Mouse (Mus musculus): ENCODE data around the gene Fibin.

DNA sequence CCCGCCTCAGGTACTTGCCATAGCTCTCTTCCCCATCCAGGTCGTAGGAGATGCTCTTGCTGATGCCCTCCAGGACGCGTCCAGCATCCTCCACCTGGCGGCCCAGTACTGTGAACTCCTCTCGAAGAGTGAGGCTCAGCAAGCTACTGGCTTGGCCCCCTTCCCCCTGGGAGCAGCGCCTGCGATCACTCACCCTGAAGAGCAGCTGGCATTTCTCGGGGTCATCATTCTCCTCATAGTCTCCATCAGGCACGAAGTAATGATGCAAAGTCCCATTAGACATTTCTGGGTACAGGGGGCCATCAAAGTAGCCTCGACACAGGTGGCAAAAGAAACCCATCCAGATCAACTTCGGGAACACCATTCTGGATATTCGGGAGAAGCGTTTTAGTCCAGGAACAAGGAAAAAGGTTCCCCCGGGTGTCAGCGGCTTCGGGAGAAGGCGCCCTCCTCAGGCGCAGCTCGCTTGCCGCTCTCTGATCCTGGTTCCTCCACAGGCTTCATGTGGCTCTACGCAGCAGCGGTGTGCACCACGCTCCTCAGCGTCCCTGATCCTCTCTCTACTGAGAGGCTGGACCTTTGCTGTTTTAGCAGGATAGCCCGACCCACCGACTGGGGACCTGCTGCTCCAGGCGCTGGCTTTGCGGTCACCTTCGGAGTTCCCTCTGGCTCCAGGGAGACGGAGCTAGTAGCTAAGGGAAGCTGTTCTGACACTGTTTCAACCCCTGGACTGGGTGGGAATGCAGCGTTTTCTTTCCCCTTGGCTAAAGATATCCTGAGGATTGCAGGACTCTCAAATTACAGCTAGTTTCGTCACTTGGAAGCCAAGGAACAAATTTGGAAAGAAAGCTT is at the start of gene Fibin:
- TF ChIP-seq CTCF (IDR thresholded peaks at IDR 0.05; ENCODE audit: extremely low read depth, insufficient read depth, insufficient read length, insufficient replicate concordance) (no peak), POLR2A (IDR thresholded peaks at IDR 0.05; ENCODE audit: low read depth, low read length) (no peak)
